In genomic region chr10:71905029-71905428, GRCm38 (mm10) we compare ENCODE assay signal across 10 mouse cellular contexts.
"Had no signal": no experiment of that assay in that cellular context is flagged by ENCODE, and none has a peak within 500 bp of the region (broad histone marks: within the 10 kb centered on the region; RNA-seq: fewer than 3 reads in every experiment).

No protein-coding gene starts in this region.

- ATAC-seq: liver, postnatal 0 days; lung, postnatal 0 days; midbrain, embryonic 15.5 days had no signal

- DNase-seq: kidney, postnatal 36 days; left cerebral cortex, postnatal 4 days; liver, postnatal 0 days; lung, embryonic 14.5 days; right cerebral cortex, adult 18-20 months; right cerebral cortex, postnatal 14 days; right cerebral cortex, postnatal 4 days; thymus, postnatal 25 days had no signal
